Mouse (Mus musculus) B cell, adult 2 months (primary cell): ENCODE results near the gene Clmn.

Experiments used
- DNase-seq, 2 experiments: peaks; one replicate each; pipeline ENCODE4 v3.0.0; 2022

Gene Clmn

DNA sequence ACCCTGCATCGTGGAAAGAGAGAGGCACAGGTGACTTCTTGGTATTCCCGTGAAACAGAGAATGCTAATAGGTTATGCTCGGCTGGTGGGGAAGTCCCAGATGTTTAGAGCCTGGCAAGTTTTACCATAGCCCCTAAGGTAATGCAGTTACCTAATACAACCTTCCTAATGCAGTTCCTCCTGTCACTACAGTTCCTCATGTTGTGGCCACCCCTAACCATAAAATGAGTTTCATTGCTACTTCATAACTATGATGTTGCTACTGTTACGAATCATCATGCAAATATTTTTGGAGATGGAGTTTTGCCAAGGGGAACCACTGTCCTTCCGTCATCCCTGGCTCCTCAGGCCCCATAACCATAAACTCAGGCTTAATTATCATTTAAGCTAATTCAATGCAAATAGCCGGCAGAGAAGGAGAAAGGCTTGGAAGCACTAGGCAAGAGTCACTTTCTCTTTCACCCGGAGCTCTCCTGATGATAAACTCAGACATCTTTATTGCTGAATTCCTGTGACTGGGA lies 53.9 kb downstream of the Clmn start:
- DNase-seq: no peak

DNA sequence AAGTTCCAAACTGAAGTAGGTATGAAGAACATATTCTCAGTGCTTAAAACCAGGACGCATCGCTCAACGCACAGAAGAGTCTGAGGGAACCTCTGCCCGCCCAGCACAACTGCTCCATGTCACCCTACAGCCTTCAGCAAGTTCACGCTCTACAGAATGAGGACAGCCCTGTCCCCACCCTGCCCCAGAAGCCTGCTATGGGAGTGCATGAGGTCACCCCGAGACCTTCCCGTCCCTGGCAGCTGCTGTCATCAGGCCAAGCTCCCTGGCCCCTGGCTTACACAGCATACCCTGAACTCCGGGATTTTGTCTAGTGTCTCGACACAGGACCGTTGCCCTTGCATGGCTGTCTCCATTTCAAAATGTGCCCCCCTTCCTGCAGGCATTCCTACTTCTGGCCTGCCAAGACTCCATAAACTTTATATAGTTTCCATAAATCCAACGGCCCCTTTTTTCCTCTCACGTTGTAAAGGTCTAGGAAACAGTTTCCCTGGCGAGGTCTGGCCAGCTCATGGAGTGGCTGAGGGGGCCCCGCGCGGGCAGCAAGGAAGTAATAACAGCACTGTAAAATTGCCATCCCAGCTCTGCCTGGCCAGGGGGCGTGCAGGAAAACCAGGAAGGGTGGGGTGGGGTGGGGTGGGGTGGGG lies 56.3 kb downstream of the Clmn start:
- no peak for DNase-seq

DNA sequence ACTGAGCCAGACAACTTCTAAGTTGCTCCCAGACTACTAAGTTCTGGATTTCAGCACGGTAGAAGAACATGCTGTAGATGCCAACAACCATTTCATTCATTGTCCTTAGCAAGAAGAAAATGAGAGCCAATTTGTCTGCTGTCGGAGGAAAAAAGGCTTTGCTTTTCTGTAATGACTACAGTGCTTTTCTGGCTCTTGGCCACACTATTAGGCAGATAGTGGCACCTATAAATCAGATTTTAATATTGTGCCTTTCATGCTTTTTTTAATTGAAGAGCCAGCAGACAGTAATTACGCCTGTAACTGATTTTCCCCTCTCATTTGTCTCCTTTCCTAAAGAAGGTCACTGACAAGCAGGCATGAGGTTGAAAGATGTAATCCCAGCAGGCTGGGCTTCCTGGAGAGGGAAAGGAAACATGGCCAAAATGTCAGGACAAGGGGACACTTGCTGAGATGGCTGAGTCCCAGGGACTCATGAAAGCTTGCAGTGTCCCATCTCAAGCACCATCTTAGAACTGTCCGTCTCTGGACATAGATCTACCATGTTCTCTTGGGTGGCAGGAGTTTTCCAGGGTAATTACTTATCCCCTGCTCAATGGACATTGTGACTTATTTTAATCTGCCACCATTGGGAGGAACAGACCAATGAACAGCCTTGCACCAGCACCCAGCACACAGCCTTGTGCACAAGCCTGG lies 58.0 kb downstream of the Clmn start:
- no peak for DNase-seq

DNA sequence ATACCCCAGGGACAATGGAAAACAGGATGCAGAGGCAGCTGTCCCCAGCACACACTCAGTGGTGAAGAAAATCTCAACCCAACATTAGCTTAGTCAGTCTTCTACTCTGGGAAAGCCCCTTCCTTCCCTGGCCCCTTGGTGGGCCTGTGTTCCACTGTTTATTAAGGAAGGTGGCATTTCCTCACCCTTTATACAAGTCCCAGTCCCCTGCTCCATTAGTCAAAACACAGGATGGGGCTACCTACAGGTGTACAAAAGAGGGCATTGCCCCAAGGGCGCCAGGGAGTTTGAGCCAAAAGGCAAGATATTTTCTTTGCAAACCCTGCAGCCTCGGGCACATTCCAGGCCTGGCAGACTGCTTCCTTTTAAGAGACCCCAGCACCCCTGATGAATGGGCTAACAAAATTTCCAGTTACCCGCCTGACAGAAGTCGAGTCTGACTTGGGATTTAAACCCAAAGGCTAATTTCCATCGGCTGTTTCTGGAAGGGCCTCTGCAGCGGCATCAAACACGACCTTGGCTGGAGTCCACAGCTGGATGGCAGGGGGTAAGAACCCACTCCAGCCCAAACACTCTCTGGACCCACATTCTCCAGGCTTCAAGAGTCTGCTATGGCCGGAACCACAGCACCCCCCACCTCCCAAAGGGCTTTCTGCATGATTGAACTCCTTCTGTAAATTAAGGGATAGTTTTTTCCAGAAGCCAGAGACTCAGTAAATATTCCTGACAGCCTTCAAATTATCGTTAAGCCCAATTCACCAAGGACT lies 63.2 kb downstream of the Clmn start:
- DNase-seq: no peak

DNA sequence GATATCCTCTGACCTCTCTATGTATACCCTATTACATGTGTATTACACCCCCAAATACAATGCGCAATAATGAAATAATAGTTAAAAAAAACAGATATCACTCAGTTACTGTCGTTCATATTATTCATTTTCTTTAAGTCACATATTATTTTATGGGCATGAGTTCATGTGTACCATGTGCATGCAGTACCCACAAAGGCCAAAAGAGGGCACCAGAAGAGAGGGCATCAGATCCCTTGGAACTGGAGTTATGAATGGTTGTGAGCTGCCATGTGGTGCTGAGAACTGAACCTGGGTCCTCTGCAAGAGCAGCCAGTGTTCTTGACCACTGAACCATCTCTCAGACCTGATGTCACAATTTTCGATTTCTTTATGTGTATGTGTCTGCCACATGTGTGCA lies 65.5 kb downstream of the Clmn start:
- DNase-seq: peak in 1 of 2 experiments; percentile 16

DNA sequence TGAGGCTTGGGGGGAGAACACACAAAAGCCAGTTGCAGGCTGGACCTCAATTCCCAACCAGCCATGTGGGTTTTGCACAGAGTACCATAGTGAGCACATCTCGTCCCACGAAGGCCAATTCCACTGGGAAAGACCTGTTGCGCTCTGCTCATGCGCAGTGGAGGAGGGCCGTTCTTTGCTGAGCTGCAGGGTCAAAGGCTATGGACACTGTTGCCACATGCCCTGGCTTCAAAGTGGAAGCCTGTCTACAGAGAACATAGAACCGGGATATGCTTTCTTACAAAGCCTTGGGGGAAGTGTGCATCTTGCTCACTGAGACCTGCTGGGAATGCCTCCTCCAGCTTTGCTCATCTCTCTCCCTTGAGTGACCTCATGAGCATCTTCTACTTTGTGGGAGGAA lies 67.0 kb downstream of the Clmn start:
- DNase-seq: no peak

DNA sequence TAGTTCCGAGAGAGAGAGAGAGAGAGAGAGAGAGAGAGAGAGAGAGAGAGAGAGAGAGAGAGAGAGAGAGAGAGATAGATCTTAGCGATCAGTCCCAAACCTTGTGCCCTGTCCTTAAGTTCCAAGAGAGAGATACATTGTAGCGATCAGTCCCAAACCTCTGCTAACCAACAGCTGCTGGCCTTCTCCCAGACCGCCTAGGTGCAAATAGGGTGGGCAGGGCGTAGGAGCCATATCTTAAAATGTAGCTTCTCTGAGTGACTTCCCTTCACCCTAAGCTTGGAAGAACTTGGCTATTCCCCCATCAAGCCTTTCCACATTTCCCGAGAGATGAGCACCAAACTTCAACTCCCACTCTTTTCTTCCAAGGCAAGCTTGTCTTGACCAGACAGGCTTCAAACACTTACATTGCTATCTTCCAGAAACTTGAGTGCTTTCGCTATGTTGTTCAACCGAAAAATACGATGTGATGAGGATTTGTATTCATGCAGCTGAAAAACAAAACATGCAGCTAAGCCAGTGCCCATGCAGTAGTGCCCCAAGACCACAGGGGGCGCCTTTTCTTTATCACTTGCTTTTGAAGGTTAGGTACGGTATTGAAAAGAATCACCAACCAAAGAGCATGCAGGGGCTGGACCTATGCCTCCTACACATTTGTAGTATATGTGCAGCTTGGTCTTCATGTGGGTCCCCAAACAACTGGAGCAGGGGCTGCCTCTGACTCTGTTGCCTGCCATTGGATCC lies 68.1 kb downstream of the Clmn start:
- DNase-seq: peak in 1 of 2 experiments; percentile 6

DNA sequence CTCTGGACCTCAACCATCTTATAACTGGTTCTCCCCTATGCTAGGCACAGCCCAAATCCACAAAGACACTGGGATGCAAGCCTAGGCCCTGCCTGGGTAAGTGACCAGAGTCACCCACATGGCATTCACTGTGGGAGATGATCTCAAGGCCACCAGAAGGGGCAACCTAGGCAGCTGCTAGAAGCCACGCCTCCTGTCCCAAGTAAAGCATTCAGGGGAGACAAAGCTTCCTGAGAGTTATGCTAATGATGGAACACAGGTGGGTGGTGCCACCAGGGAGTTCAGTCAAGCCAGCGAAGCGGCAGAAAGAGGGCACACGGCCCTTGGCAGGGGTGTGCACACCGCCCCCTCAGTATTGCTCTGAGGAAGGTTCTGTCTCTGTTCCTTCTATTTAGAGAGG lies 69.9 kb downstream of the Clmn start:
- no peak for DNase-seq

DNA sequence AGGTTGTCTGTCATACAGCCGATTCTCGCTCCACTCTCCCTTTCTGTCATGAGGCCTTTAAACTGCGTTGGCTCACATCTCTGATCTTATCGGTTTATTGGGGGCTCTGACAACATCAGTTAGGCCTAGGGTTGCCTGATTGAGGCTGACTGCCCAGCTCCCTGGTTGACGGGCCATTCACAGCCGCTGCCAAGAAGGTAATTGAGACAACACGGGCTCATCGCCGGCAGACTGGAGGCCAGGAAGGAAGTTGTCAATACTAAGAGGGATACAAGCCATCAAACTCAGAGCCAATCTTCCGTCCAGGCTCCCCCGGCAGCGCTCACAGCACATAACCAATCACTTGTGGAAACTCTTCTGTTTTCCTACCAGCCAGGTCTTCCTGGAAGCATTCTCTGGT lies 71.4 kb downstream of the Clmn start:
- DNase-seq: no peak

DNA sequence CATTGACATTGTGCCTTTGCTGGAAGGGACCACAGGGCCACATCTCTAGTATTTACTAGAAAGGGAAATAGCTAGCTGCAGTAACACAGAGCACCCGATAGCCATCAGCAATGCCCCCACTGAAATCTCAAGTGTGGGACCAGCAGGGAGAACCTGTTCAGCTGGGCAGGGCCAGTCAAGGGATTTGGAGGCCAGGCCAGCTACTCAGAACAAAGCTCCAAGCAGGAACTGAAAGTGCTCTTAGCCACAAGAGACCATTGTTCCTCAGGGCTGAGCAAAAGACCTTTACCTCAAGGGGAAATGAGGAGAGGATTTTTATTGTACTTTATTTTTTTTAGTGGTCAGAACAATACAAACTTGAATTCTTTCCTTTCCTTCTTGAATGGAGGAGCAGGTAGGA lies 87.3 kb downstream of the Clmn start:
- peak in 1 of 2 experiments; percentile 2 for DNase-seq

DNA sequence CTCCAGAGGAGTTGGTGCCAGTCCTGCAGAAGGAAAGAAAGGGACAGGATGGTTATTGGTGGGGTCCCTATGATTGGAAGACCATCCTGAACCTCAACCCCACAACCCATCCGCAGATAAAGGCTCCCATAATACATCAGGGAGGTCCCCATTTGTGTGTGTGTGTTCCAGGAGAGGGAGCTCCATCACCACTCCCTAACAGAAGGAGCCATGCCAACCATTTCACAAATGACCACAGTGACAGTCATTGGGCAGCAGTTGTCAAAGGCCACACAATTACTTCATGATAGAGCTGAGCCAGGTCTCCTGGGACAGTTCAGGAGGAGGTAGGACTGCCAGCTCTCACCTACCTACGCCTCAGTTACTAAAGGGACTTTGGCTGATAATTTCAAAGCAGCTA lies 92.9 kb downstream of the Clmn start:
- no peak for DNase-seq

DNA sequence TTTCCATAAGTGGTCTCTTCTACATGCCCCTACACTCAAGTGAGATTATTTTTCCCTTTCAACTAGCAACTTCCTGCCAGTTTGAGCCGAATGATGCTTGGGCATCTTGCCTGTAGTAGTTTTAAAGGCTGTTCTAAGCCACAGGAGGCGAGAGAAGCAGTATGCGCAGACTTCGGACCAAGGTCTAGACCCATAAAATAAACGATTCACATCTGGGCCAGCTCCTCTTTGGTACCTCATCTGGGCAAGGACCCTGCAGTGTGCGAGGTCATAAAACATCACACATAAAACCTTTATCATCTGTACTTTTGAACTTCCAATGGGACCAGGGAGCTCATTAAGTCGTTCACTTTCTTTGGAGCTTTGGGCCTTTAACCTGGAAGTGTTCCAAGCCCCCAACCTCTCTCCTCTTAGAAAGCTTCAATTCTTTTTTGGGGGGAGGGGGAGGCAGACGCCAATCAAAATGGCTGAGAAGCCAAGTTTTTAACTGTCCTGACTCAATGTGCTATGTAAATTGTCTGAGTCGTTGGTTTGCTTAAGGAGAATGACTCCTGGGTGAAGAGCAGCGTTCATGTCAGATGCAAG lies 95.6 kb downstream of the Clmn start:
- DNase-seq: no peak

DNA sequence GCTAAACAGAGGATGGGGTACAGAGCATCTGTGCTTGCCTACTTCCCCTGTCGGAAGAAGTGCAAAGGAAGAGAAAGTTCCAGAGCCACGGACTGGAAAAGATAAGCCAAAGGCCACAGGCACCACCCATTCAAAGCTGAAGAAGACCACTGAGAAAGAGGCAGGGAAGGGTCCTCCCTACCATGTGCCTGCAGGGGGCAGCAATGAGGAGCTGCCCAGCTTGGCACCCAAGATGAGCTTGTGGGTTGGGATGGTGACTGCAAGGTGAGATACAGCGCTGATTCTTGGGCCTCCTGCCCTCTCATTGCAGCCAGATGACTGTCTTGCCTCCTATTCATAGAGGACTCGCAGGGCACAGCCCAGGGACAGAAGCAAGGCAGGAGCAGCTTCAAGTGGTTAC lies 97.7 kb downstream of the Clmn start:
- peak; percentile 35 to 36 for DNase-seq

DNA sequence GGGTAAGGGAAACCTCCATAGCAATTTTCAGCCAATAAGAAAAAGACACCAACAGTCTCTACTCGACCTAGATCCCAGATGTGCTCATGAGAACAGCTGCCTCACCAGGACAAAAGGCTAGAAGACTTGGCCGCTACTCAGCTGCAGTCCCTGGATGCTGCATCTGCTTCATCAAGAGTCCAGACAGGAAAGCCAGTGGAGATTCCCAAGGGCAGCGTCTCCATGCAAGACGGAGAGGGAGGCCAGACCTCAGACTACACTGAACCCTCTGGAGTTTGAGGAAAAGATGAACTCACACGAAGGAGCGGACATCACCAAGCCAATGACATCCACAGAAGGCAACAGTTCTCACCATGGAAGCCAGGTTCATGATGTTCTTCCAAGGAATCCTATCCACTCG lies 99.1 kb downstream of the Clmn start:
- DNase-seq: no peak

DNA sequence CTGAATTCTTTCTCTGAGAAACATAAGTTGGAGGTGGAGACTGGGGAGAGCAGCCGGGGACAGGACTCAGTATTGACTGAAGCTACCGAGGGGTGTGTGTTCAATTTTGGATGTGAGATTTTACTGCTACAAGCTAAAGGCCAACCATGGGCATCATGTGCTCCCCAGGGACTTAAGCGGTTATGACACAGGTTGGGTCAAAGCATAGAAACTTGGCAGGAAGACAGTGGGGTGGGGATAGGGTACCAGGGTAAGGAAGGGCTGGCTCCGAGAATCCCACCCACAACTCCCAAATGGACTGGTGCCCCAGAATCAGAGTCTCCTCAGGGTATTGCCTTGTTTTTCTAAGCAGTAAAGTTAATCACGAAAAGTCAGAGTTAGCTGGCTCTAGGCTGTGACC lies 99.8 kb downstream of the Clmn start:
- no peak for DNase-seq

DNA sequence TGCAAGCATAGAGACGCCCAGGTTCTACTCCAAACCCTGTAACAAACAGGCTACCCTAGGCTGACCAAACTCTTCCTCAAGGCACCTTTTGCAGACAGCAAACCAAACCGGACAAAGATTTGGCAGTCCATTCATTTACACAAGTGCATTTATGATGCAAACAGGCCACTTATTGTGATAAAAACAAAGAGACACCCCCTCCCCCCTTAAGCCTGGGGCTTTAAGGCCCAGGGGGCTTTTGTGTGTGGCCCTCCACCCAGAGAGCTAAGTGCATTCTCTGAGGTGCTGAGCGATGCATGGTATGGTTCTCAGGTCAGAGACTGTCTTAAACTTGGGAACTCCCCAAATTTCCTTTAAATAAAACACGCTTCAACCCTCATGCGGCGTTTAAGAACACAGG lies 101.0 kb downstream of the Clmn start:
- no peak for DNase-seq

DNA sequence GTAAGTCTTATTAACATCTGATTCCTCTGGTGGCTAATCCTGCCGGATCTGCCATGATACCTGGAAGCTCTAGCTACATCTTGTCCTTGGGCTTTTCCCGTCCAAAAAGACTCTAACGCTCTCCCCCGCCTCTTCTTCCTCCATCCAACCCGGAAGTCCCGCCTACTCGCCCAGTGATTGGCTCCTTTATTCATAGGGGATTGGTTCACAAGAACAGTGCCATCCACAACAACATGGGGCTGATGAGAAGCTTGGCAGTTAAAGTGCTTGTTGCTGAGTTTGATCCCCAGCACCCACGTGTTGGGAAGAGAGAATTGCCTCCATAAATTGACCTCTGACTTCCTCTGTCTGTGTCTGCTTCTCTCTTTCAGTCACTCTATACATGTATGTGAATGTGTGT lies 103.5 kb downstream of the Clmn start:
- DNase-seq: no peak

DNA sequence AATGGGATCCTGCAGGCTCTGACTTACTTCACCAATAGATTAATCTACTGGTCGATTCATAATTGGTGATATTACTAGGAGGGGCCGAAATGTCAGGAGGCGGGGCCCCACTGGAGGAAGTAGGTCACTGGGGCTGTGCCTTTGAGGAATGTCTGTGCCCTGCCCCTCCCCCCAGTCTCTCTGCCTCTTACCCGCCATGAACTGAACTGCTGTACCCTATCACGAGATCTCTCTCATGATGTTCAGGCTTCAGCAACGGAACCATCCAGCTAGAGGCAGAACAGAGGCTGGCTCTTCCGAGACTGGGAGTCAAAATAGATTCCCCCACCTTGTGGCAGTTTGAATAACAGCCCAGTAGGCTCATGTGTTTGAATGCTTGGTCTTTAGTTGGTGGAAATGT lies 106.8 kb downstream of the Clmn start:
- DNase-seq: no peak

DNA sequence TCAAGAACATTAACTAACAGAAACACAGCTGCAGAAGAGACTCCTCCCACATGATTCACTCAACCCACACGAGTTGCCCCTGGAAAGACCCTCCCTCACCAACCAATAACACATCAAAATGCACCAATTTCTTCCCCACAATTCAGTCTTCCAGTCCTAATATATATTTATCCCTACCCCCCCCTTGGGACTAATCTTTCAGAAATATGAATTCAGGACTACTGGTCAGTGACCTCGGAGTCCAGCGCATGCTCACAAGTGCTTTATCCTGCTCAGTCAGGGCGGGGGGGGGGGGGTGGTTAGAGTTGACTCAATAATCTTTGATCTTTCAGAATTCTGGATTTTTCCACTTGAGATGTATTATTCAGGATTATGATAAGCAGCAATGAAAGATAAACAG lies 111.2 kb downstream of the Clmn start:
- DNase-seq: no peak

DNA sequence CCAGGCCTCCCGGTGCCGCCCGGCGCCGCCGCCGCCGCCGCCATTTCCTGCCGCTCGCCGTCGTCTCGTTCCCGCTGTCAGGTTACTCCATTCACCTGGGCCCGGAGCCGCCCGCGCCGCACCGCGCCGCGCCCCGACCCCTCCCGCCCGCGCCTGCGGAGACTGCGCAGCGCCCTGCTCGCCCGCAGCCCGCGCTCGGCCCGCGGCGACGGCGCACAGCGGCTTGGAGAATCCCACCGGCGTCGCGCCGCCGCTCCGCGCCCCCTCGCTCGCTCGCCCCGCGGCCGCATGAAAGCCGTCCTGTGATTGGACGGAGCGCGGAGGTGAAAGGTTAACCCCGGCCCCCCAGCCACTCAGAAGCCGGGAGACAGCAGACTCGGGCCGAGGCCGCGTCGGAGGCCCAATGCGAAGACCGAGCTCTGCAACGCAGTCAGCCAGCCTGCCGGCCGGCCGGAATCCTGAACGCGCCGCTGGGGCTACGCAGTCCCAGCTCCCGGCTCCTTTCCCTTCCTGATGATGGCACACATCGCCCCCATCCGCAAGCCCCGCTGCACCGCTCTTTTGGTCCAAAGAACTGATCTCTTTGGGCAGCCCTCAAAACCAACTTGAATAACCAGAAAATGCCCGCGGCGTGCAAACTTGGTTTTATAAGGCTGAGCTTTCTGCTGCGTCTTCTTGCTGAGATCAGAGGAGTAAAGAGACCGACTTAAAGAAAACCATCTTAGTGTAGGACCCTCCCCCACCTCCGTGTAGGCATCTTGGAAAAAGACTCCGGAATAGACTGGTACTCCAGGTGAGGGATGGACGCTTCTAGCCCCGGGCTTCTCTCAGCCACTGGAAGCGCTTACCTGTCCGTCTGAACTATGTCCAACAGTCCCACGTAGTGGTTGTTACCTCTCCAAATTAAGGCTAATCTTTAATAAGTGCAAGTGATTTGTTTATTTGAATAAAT lies 112.8 kb downstream of the Clmn start, which contains the start of gene Dicer1:
Gene Dicer1 (minus strand): TSS at position 139 of the 952 bp plus-strand sequence.
- DNase-seq: peak; percentile 98

DNA sequence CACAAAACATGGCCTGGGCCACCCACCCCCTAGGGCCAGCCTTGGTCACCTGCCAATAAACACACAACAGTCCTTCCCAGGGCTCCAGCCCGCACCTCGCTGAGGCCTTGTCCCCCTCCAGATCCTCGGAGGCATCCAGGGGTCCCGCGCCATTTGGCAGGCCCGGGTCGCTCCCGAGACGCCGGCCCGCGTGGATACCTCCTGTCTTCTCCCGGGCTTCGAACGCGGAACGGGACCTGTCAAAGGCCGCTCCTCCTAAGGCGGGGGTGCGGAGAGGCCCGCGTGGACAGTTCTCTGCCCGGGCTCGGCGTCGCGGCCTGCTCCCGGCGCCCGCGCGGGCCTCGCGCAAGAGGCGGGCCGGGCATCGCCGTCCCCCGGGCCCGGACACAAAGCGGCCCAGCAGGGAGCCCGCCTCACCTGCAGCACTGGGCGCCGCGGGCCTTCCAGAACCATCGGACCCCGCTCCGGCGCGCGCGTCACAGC lies 113.5 kb downstream of the Clmn start:
- DNase-seq: no peak
